Mouse (Mus musculus): ENCODE measurements around the gene Psme3.

Gene Psme3

DNA sequence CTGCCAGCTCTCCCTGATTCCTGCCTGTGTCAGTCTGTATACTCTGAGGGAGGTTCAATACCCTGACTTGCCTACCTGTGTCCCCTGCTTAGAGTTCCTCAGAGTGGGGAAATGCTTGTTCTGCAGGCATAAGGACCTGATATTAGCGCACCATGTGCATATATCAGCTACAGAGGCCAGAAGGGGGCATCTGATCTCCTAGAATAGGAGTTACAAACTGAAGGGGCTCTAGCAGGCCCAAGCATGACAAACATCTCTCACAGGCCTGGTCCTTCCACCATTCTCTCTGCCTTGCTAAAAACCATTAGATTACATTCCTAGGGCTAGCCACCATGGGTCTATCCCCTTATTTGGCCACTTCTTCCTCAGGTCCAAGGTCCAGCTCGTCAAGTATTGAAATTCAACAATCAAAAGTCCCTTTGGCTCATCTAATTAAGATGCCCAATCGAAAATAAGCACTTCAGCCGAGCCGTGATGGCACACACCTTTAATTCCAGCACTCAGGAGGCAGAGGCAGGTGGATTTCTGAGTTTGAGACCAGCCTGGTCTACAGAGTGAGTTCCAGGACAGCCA lies 38.5 kb downstream of the Psme3 start:
- DNase-seq, result no peak

DNA sequence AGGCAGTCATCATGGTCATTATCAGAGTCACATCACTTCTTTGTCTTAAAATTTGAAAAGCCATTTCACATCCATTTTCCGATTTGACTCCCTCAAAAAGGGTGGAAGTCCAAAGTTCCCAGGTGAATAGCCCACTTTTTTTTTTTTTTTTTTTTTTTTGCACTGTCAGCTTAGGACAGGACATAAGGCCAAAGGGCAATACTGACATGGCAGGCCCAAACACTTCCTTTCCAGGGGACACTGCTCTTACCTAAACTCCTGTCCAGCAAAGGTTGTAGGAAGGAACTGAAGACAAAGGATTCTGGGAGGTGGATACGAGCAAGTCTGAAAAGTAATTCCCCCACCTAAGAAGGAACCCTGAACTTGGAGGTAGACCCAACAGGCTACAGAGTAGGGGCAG lies 39.9 kb downstream of the Psme3 start:
- DNase-seq, result no peak

DNA sequence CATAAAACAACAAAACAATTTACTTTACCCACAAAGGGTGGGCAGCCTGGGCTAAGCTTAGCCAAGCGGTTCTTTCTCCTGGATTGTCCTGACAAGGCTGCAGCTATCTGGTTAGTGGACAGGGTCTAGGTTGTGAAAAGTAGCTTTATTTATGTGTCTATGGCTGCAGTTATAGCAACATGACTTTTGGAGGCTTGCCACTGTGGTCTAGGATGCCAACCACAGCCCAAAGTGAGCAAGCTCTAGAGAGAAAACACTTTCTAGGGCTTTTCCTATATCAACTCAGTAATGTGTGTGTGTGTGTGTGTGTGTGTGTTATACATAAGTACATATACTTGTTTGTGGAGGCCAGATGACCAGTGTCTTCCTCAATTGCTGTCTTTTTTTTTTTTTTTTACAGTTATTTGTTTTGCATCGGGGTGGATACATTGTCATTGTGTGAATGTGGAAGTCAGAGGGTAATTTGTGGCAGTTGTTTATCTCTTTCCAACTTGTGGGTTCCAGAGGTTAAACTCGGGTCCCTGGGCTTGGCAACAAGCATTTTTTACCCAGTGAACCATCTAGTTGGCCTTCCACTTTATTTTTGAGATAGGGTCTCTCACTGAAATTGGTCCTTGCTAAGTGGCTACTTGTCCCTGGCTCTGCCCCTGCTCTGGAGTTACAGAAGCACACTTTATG lies 41.6 kb downstream of the Psme3 start:
- DNase-seq, result no peak

DNA sequence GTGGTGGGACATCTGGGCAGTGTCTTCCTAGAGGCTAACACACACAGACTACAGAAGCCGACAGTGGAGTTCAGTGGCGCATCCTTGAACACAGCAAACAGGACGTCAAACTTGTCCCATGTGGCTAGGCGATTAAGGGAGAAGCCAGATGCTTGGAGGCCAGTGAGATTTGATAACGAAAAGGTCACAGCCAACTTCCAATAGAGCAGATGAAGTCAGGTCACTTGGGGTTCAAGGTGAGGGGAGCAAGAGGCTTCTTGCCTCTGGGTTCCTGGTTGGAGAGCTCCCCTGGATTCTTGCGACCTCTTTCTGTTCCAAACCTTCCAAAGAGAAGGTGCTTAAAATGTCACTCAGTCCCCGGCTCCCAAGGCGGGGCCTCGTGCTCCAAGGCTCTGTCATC lies 43.8 kb downstream of the Psme3 start:
- DNase-seq, result no peak

DNA sequence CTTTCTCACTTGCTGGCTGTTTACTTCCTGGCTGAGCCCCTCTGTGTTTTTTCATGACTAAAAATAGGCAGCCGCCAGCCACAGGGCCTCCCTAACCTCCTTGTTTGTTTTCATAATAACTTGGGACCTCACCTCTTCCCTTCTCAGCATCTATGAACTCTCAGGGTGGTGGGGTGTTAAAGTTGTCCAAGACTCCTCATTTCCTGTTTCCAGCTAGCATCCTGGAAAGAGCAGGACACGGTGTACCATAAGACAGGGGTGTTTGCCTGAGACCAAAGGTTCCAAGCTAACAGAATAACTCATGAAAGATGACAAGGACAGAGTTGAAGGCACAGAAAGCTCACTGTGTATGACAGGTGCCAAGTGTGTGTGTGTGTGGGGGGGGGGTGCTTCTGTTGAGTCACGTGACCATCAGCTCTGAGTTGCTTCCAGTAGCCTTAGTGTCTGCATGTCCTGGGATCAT lies 44.7 kb downstream of the Psme3 start:
- no peak for DNase-seq

DNA sequence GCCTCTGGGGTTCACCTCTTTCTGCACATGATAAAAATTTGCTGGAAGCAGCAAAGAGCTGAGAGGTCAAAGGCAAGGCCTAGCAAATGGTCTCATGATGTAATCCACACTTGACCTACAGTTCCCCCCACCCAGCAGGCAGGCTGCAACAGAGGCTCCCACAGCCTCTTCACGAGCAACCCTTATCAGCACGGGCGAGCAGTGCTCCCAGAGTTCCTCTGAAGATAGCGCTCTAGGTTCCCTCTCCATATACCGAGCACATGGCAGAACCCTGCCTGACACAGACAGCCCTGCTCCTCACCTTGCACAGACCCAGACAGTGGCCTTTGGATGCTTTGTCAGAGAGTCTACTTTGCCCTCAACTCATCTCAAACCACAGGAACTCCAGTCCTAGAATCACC lies 48.5 kb downstream of the Psme3 start:
- DNase-seq, result no peak

DNA sequence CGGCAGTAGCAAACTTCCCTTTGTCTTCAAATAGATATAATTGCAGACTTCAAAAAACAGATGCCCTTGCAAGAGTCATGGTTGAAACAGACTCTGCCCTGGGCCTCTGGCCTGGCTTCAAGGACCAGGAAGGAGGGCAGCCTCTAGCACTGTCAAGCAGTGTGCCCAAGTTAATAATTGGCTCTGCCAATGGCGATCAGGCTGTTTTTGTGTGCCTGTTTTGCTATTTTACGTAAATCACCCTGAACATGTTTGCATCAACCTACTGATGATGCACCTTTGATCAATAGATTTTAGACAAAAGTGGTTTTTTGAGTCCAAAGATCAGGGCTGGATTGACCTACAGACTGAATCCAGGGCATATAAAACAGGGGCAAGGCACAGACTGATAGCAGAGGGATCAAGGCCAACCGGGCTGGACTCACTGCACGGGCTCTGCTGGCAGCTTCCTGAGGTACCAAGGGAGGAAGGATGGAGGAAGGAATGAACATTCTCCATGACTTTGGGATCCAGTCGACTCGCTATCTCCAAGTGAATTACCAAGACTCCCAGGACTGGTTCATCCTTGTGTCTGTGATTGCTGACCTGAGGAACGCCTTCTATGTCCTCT lies 51.4 kb downstream of the Psme3 start, which contains the start of gene G6pc:
Gene G6pc (plus strand): TSS at position 236 of the 610 bp plus-strand sequence.
- no peak for DNase-seq

DNA sequence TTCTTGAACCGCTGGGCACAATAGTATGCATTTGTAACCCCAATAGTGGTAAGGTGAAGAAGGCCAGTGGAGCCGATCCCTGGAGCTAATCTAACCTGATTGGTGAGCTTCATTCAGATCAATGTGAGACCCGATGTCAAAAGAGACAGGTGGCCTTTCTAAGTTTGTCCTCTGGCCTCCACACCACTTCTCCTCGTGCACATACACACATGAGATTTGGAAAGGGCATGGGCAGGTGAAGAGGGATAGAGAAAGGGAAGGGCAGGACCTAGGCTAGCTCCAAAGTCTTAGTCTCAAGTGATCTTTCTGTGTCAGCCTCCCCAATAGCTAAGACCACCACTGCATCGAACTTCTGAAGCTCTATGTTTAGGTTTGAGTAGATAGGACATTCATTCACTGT lies 54.1 kb downstream of the Psme3 start:
- no peak for DNase-seq
